Mouse (Mus musculus): ENCODE measurements around the gene Syt12. TPM values are rescaled to one million over a fixed set of nuclear protein-coding genes. Genes with fewer than 3 reads are reported as not detected.
A peak's percentile ranks its signal among the peaks of the same experiment; 100 is the strongest.
"Not testable (repeated sequence)": the region's sequence is repeated elsewhere in the genome, so short reads cannot be mapped to it uniquely, and the experiment has no call there.

Gene Syt12
- total and polyA plus RNA-seq, 2 experiments from 2014 or later = 2.9 to 13.0 TPM

- ATAC-seq = no peak
- 79% methylated on average over 15 of the region's 15 CpGs for WGBS
- H3K9me3 ChIP-seq (ENCODE audit: low read length) = no peaks in the 10 kb centered on the region
- no peak for DNase-seq
- no peak overlapping the region for H3K4me2 ChIP-seq (ENCODE audit: low read depth)
- no peak overlapping the region for H3K4me3 ChIP-seq (ENCODE audit: low read depth, low read length)
- H3K27me3 ChIP-seq (ENCODE audit: insufficient read depth, low read length) = no peaks in the 10 kb centered on the region
- H3K4me1 ChIP-seq (ENCODE audit: insufficient read depth) = no peaks in the 10 kb centered on the region
- no peaks in the 10 kb centered on the region for H3K36me3 ChIP-seq (ENCODE audit: insufficient read depth)
- no peak for TF ChIP-seq CTCF (IDR thresholded peaks at IDR 0.05; ENCODE audit: low read depth)
- no peak overlapping the region for H3K27ac ChIP-seq (ENCODE audit: low read depth, low read length)
- no peak overlapping the region for H3K9ac ChIP-seq
These were observed 22.0 kb downstream of the Syt12 start for GRCm38 (mm10) chr19:4455071-4455800.

GRCm38 (mm10) chr19:4454040-4454439, 23.2 kb downstream of the Syt12 start:
- H3K9me3 ChIP-seq (ENCODE audit: low read length); H3K36me3 ChIP-seq (ENCODE audit: insufficient read depth); H3K9ac ChIP-seq; H3K4me2 ChIP-seq (ENCODE audit: low read depth); H3K27ac ChIP-seq (ENCODE audit: low read depth, low read length); DNase-seq; H3K4me1 ChIP-seq (ENCODE audit: insufficient read depth); ATAC-seq; H3K4me3 ChIP-seq (ENCODE audit: low read depth, low read length); H3K27me3 ChIP-seq (ENCODE audit: insufficient read depth, low read length): not testable (repeated sequence)
- 88% methylated on average over 1 of the region's 1 CpGs for WGBS

GRCm38 (mm10) chr19:4452525-4452924, 24.7 kb downstream of the Syt12 start:
- TF ChIP-seq CTCF (IDR thresholded peaks at IDR 0.05; ENCODE audit: low read depth) = no peak
- no peak overlapping the region for H3K4me2 ChIP-seq (ENCODE audit: low read depth)
- no peaks in the 10 kb centered on the region for H3K27me3 ChIP-seq (ENCODE audit: insufficient read depth, low read length)
- no peak for ATAC-seq
- H3K27ac ChIP-seq (ENCODE audit: low read depth, low read length) = no peak overlapping the region
- no peak overlapping the region for H3K4me3 ChIP-seq (ENCODE audit: low read depth, low read length)
- no peaks in the 10 kb centered on the region for H3K36me3 ChIP-seq (ENCODE audit: insufficient read depth)
- 31% methylated on average over 4 of the region's 4 CpGs for WGBS
- H3K4me1 ChIP-seq (ENCODE audit: insufficient read depth) = no peaks in the 10 kb centered on the region
- no peak overlapping the region for H3K9ac ChIP-seq
- peak; percentile 36 for DNase-seq
- H3K9me3 ChIP-seq (ENCODE audit: low read length) = no peaks in the 10 kb centered on the region

- Histone ChIP-seq H3K4me3 (ENCODE audit: low read depth, low read length) (no peak overlapping the region), H3K9me3 (ENCODE audit: low read length) (no peaks in the 10 kb centered on the region), H3K27ac (ENCODE audit: low read depth, low read length) (no peak overlapping the region), H3K9ac (no peak overlapping the region), H3K36me3 (ENCODE audit: insufficient read depth) (no peaks in the 10 kb centered on the region), H3K4me2 (ENCODE audit: low read depth) (no peak overlapping the region), H3K4me1 (ENCODE audit: insufficient read depth) (no peaks in the 10 kb centered on the region), H3K27me3 (ENCODE audit: insufficient read depth, low read length) (no peaks in the 10 kb centered on the region)
- ATAC-seq (no peak), DNase-seq (no peak)
- WGBS = 18% methylated on average over 5 of the region's 5 CpGs
- TF ChIP-seq CTCF (IDR thresholded peaks at IDR 0.05; ENCODE audit: low read depth) = no peak
These were observed 25.3 kb downstream of the Syt12 start for GRCm38 (mm10) chr19:4451965-4452364.

GRCm38 (mm10) chr19:4451098-4451497, 26.1 kb downstream of the Syt12 start:
- no peaks in the 10 kb centered on the region for H3K36me3 ChIP-seq (ENCODE audit: insufficient read depth)
- no peak overlapping the region for H3K4me3 ChIP-seq (ENCODE audit: low read depth, low read length)
- no peak overlapping the region for H3K27ac ChIP-seq (ENCODE audit: low read depth, low read length)
- no peaks in the 10 kb centered on the region for H3K4me1 ChIP-seq (ENCODE audit: insufficient read depth)
- H3K9ac ChIP-seq = no peak overlapping the region
- ATAC-seq (no peak), DNase-seq (no peak)
- H3K27me3 ChIP-seq (ENCODE audit: insufficient read depth, low read length) = no peaks in the 10 kb centered on the region
- no peak for TF ChIP-seq CTCF (IDR thresholded peaks at IDR 0.05; ENCODE audit: low read depth)
- no peak overlapping the region for H3K4me2 ChIP-seq (ENCODE audit: low read depth)
- H3K9me3 ChIP-seq (ENCODE audit: low read length) = no peaks in the 10 kb centered on the region
- 62% methylated on average over 8 of the region's 8 CpGs for WGBS

- no peak overlapping the region for H3K27ac ChIP-seq (ENCODE audit: low read depth, low read length)
- no peak overlapping the region for H3K4me3 ChIP-seq (ENCODE audit: low read depth, low read length)
- H3K9me3 ChIP-seq (ENCODE audit: low read length) = no peaks in the 10 kb centered on the region
- H3K4me1 ChIP-seq (ENCODE audit: insufficient read depth) = no peaks in the 10 kb centered on the region
- ATAC-seq = no peak
- no peaks in the 10 kb centered on the region for H3K36me3 ChIP-seq (ENCODE audit: insufficient read depth)
- WGBS = 69% methylated on average over 5 of the region's 5 CpGs
- no peak for DNase-seq
- H3K4me2 ChIP-seq (ENCODE audit: low read depth) = no peak overlapping the region
- H3K9ac ChIP-seq = no peak overlapping the region
- TF ChIP-seq CTCF (IDR thresholded peaks at IDR 0.05; ENCODE audit: low read depth) = no peak
- no peaks in the 10 kb centered on the region for H3K27me3 ChIP-seq (ENCODE audit: insufficient read depth, low read length)
These were observed 26.6 kb downstream of the Syt12 start for GRCm38 (mm10) chr19:4450666-4451065.

- Histone ChIP-seq H3K27me3 (ENCODE audit: insufficient read depth, low read length) (no peaks in the 10 kb centered on the region), H3K9me3 (ENCODE audit: low read length) (no peaks in the 10 kb centered on the region), H3K4me1 (ENCODE audit: insufficient read depth) (no peaks in the 10 kb centered on the region), H3K27ac (ENCODE audit: low read depth, low read length) (no peak overlapping the region), H3K9ac (no peak overlapping the region), H3K4me2 (ENCODE audit: low read depth) (no peak overlapping the region), H3K36me3 (ENCODE audit: insufficient read depth) (no peaks in the 10 kb centered on the region), H3K4me3 (ENCODE audit: low read depth, low read length) (no peak overlapping the region)
- DNase-seq (no peak), ATAC-seq (no peak)
- 98% methylated on average over 9 of the region's 9 CpGs for WGBS
- TF ChIP-seq CTCF (IDR thresholded peaks at IDR 0.05; ENCODE audit: low read depth) = no peak
These were observed 28.0 kb downstream of the Syt12 start for GRCm38 (mm10) chr19:4449230-4449629.

Data from forebrain, postnatal 0 days (tissue).